Mouse (Mus musculus) midbrain, embryonic 11.5 days (tissue): ENCODE results near the gene Piezo1. TPM values are rescaled to one million over a fixed set of nuclear protein-coding genes. Genes with fewer than 3 reads are reported as not detected.
A peak's percentile ranks its signal among the peaks of the same experiment; 100 is the strongest.

Experiments
- ATAC-seq: fragments of 200-750 bp; cut with Nextera tagmentation; 2 replicates; pipeline ENCODE4 v1.8.0; 2017; ENCODE audit warnings: moderate TSS enrichment, moderate library complexity; ENCODE audit not compliant: low FRiP score
- DNase-seq: peaks from one replicate; pipeline ENCODE4 v3.0.0; 2015; ENCODE audit warnings: low spot score; ENCODE audit errors: missing footprints
- H3K27ac ChIP-seq: fragments of 300-500 bp; sonication (generic); 2 replicates; pipeline ENCODE4 v1.5.1; 2014; ENCODE audit warnings: low read depth, low read length
- H3K27me3 ChIP-seq: fragments of 300-500 bp; sonication (generic); 2 replicates; pipeline ENCODE4 v1.6.1; 2014; ENCODE audit warnings: mild to moderate bottlenecking, low read length, moderate library complexity, mixed read lengths; ENCODE audit not compliant: control insufficient read depth, insufficient read depth
- H3K36me3 ChIP-seq: fragments of 300-500 bp; sonication (generic); 2 replicates; pipeline ENCODE4 v1.6.1; 2014; ENCODE audit warnings: mild to moderate bottlenecking, low read length, moderate library complexity, mixed read lengths; ENCODE audit not compliant: control insufficient read depth, insufficient read depth
- H3K4me1 ChIP-seq: fragments of 300-500 bp; sonication (generic); 2 replicates; pipeline ENCODE4 v1.6.1; 2014; ENCODE audit warnings: low read length; ENCODE audit not compliant: control insufficient read depth, insufficient read depth
- H3K4me2 ChIP-seq: fragments of 300-500 bp; sonication (generic); 2 replicates; pipeline ENCODE4 v1.6.1; 2014; ENCODE audit warnings: mild to moderate bottlenecking, moderate library complexity
- H3K4me3 ChIP-seq: fragments of 300-500 bp; sonication (generic); 2 replicates; pipeline ENCODE4 v1.5.1; 2014; ENCODE audit warnings: low read depth, low read length
- H3K9ac ChIP-seq: fragments of 300-500 bp; sonication (generic); 2 replicates; pipeline ENCODE4 v1.6.1; 2014; ENCODE audit warnings: low read length
- H3K9me3 ChIP-seq: fragments of 300-500 bp; sonication (generic); 2 replicates; pipeline ENCODE4 v1.6.1; 2016; ENCODE audit warnings: low read length; ENCODE audit not compliant: control insufficient read depth
- WGBS: fragments of 180-500 bp; shearing (Covaris S2); extraction: QIAGEN DNeasy Blood & Tissue Kit; methylation state at CpG from one replicate; pipeline ENCODE4 v1.1.7; 2014; 5-methylcytosine and 5-hydroxymethylcytosine counted together
- polyA plus RNA-seq: library from polyadenylated mRNA; unstranded; fragments of >200 nt; fragmentation: Nextera tagmentation; extraction: Ambion mirVana; gene quantifications from 2 replicates; pipeline ENCODE4 v1.2.1, GENCODE M21; 2014

The Piezo1 gene
- polyA plus RNA-seq, 1 experiment from 2014 or later, result 4.3 TPM

- H3K4me3 ChIP-seq, result no peak overlapping the region
- no peak overlapping the region for H3K9ac ChIP-seq
- no peak overlapping the region for H3K4me2 ChIP-seq
- H3K27me3 ChIP-seq, result no peaks in the 10 kb centered on the region
- ATAC-seq (no peak), DNase-seq (no peak)
- no peaks in the 10 kb centered on the region for H3K36me3 ChIP-seq
- H3K4me1 ChIP-seq, result no peaks in the 10 kb centered on the region
- WGBS, result 68% methylated on average over 17 of the region's 17 CpGs
- no peaks in the 10 kb centered on the region for H3K9me3 ChIP-seq
- H3K27ac ChIP-seq, result no peak overlapping the region
Measured at GRCm38 (mm10) chr8:122497912-122498311, 53.2 kb downstream of the Piezo1 start.

GRCm38 (mm10) chr8:122497016-122497734 lies 54.0 kb downstream of the Piezo1 start:
- Histone ChIP-seq H3K27me3 (no peaks in the 10 kb centered on the region), H3K4me1 (no peaks in the 10 kb centered on the region), H3K9me3 (no peaks in the 10 kb centered on the region), H3K4me2 (no peak overlapping the region), H3K36me3 (no peaks in the 10 kb centered on the region), H3K27ac (no peak overlapping the region), H3K4me3 (no peak overlapping the region), H3K9ac (no peak overlapping the region)
- ATAC-seq, result no peak
- DNase-seq, result no peak
- WGBS, result 88% methylated on average over 12 of the region's 12 CpGs

- no peak for DNase-seq
- H3K9ac ChIP-seq, result no peak overlapping the region
- 95% methylated on average over 9 of the region's 9 CpGs for WGBS
- H3K27me3 ChIP-seq, result no peaks in the 10 kb centered on the region
- H3K9me3 ChIP-seq, result no peaks in the 10 kb centered on the region
- H3K4me3 ChIP-seq, result no peak overlapping the region
- no peak overlapping the region for H3K4me2 ChIP-seq
- no peak overlapping the region for H3K27ac ChIP-seq
- no peak for ATAC-seq
- H3K36me3 ChIP-seq, result 0 out of 2 replicates have a peak, but pooled peaks cover 5% of the 10 kb centered on the region
- H3K4me1 ChIP-seq, result no peaks in the 10 kb centered on the region
Measured at GRCm38 (mm10) chr8:122488387-122488786, 62.7 kb downstream of the Piezo1 start.

- ATAC-seq, result no peak
- peaks cover 29% of the 10 kb centered on the region for H3K36me3 ChIP-seq
- WGBS, result 90% methylated on average over 12 of the region's 12 CpGs
Measured at GRCm38 (mm10) chr8:122484831-122485230, 66.3 kb downstream of the Piezo1 start.

GRCm38 (mm10) chr8:122483877-122484276 lies 67.3 kb downstream of the Piezo1 start:
- ATAC-seq (no peak), DNase-seq (no peak)
- Histone ChIP-seq H3K4me1 (no peaks in the 10 kb centered on the region), H3K4me3 (no peak overlapping the region), H3K4me2 (no peak overlapping the region), H3K27me3 (no peaks in the 10 kb centered on the region), H3K27ac (no peak overlapping the region), H3K9ac (no peak overlapping the region), H3K36me3 (peaks cover 36% of the 10 kb centered on the region), H3K9me3 (no peaks in the 10 kb centered on the region)
- 95% methylated on average over 7 of the region's 7 CpGs for WGBS

More at GRCm38 (mm10) chr8:122484831-122485230, 66.3 kb downstream of the Piezo1 start:
- DNase-seq, result no peak
- no peaks in the 10 kb centered on the region for H3K4me1 ChIP-seq
- H3K27ac ChIP-seq, result no peak overlapping the region
- no peak overlapping the region for H3K4me3 ChIP-seq
- H3K27me3 ChIP-seq, result no peaks in the 10 kb centered on the region
- H3K9ac ChIP-seq, result no peak overlapping the region
- no peak overlapping the region for H3K4me2 ChIP-seq
- H3K9me3 ChIP-seq, result no peaks in the 10 kb centered on the region

GRCm38 (mm10) chr8:122482448-122482847 lies 68.7 kb downstream of the Piezo1 start:
- H3K27me3 ChIP-seq, result no peaks in the 10 kb centered on the region
- ATAC-seq, result no peak
- H3K4me2 ChIP-seq, result no peak overlapping the region
- H3K36me3 ChIP-seq, result peaks cover 38% of the 10 kb centered on the region
- no peaks in the 10 kb centered on the region for H3K4me1 ChIP-seq
- no peak for DNase-seq
- WGBS, result 96% methylated on average over 8 of the region's 8 CpGs
- no peaks in the 10 kb centered on the region for H3K9me3 ChIP-seq
- H3K27ac ChIP-seq, result no peak overlapping the region
- H3K9ac ChIP-seq, result no peak overlapping the region
- no peak overlapping the region for H3K4me3 ChIP-seq

GRCm38 (mm10) chr8:122475580-122476320 lies 75.4 kb downstream of the Piezo1 start, which contains the start of the genes Rnf166 and Ctu2:
Gene Rnf166, minus strand, starts transcription at chr8:122476064.
Gene Ctu2, plus strand, starts transcription at chr8:122476143.
- ATAC-seq, result peak; percentile 95
- under 1% methylated on average over 94 of the region's 103 CpGs for WGBS
- Histone ChIP-seq H3K4me3 (peak within 1 kb of the TSS; percentile 61), H3K4me2 (peak within 1 kb of the TSS; percentile 92), H3K9ac (peak within 1 kb of the TSS; percentile 69), H3K36me3 (peaks cover 10% of the 10 kb centered on the region), H3K27ac (no peak within 1 kb of the TSS), H3K9me3 (no peaks in the 10 kb centered on the region), H3K27me3 (no peaks in the 10 kb centered on the region), H3K4me1 (peaks cover 15% of the 10 kb centered on the region)
- DNase-seq, result peak; percentile 100

- Histone ChIP-seq H3K9me3 (no peaks in the 10 kb centered on the region), H3K4me2 (peak overlapping the region; percentile 92), H3K9ac (peak overlapping the region; percentile 69), H3K27me3 (no peaks in the 10 kb centered on the region), H3K36me3 (peaks cover 10% of the 10 kb centered on the region), H3K4me1 (peaks cover 15% of the 10 kb centered on the region), H3K27ac (no peak overlapping the region), H3K4me3 (peak overlapping the region; percentile 61)
- 13% methylated on average over 16 of the region's 16 CpGs for WGBS
- DNase-seq, result no peak
- ATAC-seq, result no peak; the same call in 1 of the 2 replicates
Measured at GRCm38 (mm10) chr8:122474951-122475560, 76.1 kb downstream of the Piezo1 start.
